Mouse (Mus musculus) liver, postnatal 0 days (tissue): ENCODE results near the gene Klhl11.

Source experiments
- CTCF ChIP-seq: sonication (generic); IDR thresholded peaks from 2 replicates; pipeline ENCODE4 v1.5.1; 2016; ENCODE audit warnings: antibody characterized with exemption, low read depth
- EP300 ChIP-seq: IDR thresholded peaks from 2 replicates; pipeline ENCODE4 v1.6.1; 2016; ENCODE audit warnings: antibody characterized with exemption, low read depth, mild to moderate bottlenecking

DNA sequence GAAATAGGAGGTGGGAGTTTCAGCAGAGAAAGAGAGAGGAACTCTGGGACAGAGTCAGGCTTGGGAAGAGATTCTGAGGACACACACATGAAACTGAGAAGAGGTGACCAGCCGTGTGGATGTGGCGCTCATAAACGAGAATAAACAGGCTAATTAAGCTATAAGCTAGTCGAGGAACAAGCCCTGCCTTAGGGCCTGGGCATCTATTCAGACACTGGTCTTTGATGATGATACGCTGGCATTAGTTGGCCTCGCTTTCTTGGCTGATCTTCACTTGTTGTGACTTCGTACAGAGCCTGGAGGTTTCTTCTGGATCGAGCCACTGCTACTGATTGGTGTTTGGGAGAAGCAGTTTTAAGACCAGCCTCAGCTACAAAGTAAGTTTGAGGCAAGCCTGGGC is 33.5 kb upstream of the Klhl11 start:
- no peak for TF ChIP-seq CTCF
- no peak for TF ChIP-seq EP300
